39 mouse cellular contexts compared by ENCODE assay signal in genomic region chrX:57359316-57359715, GRCm38 (mm10). TPM values are rescaled to one million over a fixed set of nuclear protein-coding genes. Genes with fewer than 3 reads are reported as not detected.
"Had no signal": no experiment of that assay in that cellular context is flagged by ENCODE, and none has a peak within 500 bp of the region (broad histone marks: within the 10 kb centered on the region; RNA-seq: fewer than 3 reads in every experiment).

No protein-coding gene starts in this region.

- H3K27ac ChIP-seq: heart, adult 2 months; heart, embryonic 13.5 days; heart, embryonic 15.5 days; hindbrain, embryonic 12.5 days; hindbrain, embryonic 14.5 days; intestine, embryonic 15.5 days; layer of hippocampus, adult 2 months; left cerebral cortex, adult 2 months; limb, embryonic 10.5 days; limb, embryonic 12.5 days; liver, embryonic 13.5 days had no signal

- H3K9ac ChIP-seq: heart, embryonic 13.5 days; heart, embryonic 15.5 days; hindbrain, embryonic 12.5 days; hindbrain, embryonic 14.5 days; intestine, embryonic 15.5 days; limb, embryonic 12.5 days; liver, embryonic 13.5 days had no signal

- H3K4me3 ChIP-seq: heart, adult 2 months; heart, embryonic 13.5 days; heart, embryonic 15.5 days; hindbrain, embryonic 12.5 days; intestine, embryonic 15.5 days; layer of hippocampus, adult 2 months; left cerebral cortex, adult 2 months; limb, embryonic 10.5 days; limb, embryonic 12.5 days; liver, embryonic 13.5 days had no signal

- H3K9me3 ChIP-seq: heart, embryonic 13.5 days; heart, embryonic 15.5 days; hindbrain, embryonic 12.5 days; intestine, embryonic 15.5 days; limb, embryonic 10.5 days; limb, embryonic 12.5 days; liver, embryonic 13.5 days had no signal

- H3K27me3 ChIP-seq: heart, embryonic 13.5 days; heart, embryonic 15.5 days; hindbrain, embryonic 12.5 days; intestine, embryonic 15.5 days; limb, embryonic 12.5 days; liver, embryonic 13.5 days had no signal

- H3K4me1 ChIP-seq: heart, embryonic 13.5 days; heart, embryonic 15.5 days; hindbrain, embryonic 12.5 days; intestine, embryonic 15.5 days; limb, embryonic 10.5 days; limb, embryonic 12.5 days had no signal

- DNase-seq: gastrocnemius, postnatal 14 days; gastrocnemius, postnatal 36 days; heart, adult 11 months; heart, adult 2 months; heart, postnatal 14 days; heart, postnatal 36 days; kidney, adult 18-20 months; kidney, adult 8-10 months; kidney, postnatal 10 days; kidney, postnatal 25 days; kidney, postnatal 4 days; liver; liver, embryonic 13.5 days had no signal

- H3K36me3 ChIP-seq: heart, embryonic 13.5 days; heart, embryonic 15.5 days; hindbrain, embryonic 12.5 days; intestine, embryonic 15.5 days; limb, embryonic 10.5 days; limb, embryonic 12.5 days; liver, embryonic 13.5 days had no signal

RNA-seq across cellular contexts. Expression of gene Gm364, which starts 49.6 kb away (rescaled TPM):
- total RNA-seq: gastrocnemius, adult 18-20 months; gastrocnemius, adult 8-10 months; gastrocnemius, postnatal 14 days; gastrocnemius, postnatal 36 days; heart, adult 2 months; heart, postnatal 14 days; heart, postnatal 36 days; hematopoietic stem cell, adult 5-6 weeks; layer of hippocampus, adult 2 months; layer of hippocampus, postnatal 10 days; layer of hippocampus, postnatal 25 days; left cerebral cortex, adult 2 months; left cerebral cortex, postnatal 14 days; left cerebral cortex, postnatal 36 days had no signal
- polyA plus RNA-seq: gonadal fat pad, adult 2 months; heart, adult 2 months; heart, embryonic 11.5 days; heart, embryonic 13.5 days; heart, embryonic 15.5 days; heart, postnatal 0 days; hindbrain, embryonic 12.5 days; hindbrain, embryonic 14.5 days; hindbrain, embryonic 16.5 days; inflammation-experienced regulatory T-cells, adult 6 months; intestine, embryonic 15.5 days; intestine, postnatal 0 days; kidney, embryonic 14.5 days; kidney, embryonic 16.5 days; limb, embryonic 12.5 days; limb, embryonic 14.5 days; liver, embryonic 11.5 days; liver, embryonic 13.5 days had no signal
